Mouse (Mus musculus) G1E-ER4 (cell line): ENCODE measurements around the gene Olfr209. TPM values are rescaled to one million over a fixed set of nuclear protein-coding genes. Genes with fewer than 3 reads are reported as not detected.

Source experiments
- GATA1 ChIP-seq: IDR thresholded peaks from one replicate; pipeline ENCODE4 v1.8.0; 2012; ENCODE audit warnings: low read length, inconsistent platforms
- polyA plus RNA-seq: library from polyadenylated mRNA; stranded (reverse); fragments of >175 nt; gene quantifications from 2 replicates; pipeline ENCODE4 v1.2.3, GENCODE M21; 2012

Gene Olfr209
- not detected in 2 replicates for polyA plus RNA-seq

- TF ChIP-seq GATA1, result no peak
These were observed at the start of gene Olfr209 for GRCm38 (mm10) chr16:59363893-59364292. TSS of gene Olfr209 (minus strand) at chr16:59363993.

GRCm38 (mm10) chr16:59413475-59413874, 49.7 kb upstream of the Olfr209 start:
- TF ChIP-seq GATA1, result no peak

DNA sequence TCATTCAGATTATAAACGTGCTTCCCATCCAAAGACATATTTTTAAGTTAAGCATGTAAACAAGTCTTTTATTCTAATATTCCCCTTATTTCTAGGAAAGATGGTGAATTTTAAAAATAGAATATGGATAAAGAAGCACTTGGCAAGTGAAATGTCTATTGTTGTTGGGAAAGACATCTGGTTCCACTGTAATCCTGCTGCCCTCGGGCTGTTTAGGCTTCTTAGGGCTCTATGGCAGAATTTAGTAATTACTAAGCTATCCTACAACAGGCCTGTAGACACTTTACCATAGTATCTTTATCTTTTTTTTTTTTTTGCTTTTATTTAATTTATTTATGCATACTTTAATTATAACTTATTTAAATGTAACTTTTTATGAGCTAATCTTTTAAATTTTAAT, 46.0 kb upstream of the Olfr209 start:
- no peak for TF ChIP-seq GATA1

DNA sequence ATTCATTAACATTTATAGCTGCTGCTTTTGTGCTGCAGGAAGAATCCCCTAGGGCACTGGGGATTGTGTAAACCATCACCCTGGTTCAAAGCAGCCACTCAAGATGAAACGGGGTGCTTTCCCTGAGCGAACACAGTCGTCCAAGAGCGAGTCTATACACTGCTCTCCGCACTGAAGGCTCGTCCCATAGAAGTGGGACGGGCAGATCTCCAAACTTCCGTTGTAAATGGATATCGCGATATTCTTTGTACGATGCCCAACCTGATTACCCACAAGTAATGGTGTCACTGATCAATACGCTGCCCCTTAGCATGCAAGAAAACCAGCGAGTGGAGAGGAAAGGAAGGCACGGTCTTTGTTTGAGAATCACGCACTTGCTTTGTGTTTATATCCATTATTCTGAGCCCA, 45.6 kb upstream of the Olfr209 start:
- TF ChIP-seq GATA1, result no peak

DNA sequence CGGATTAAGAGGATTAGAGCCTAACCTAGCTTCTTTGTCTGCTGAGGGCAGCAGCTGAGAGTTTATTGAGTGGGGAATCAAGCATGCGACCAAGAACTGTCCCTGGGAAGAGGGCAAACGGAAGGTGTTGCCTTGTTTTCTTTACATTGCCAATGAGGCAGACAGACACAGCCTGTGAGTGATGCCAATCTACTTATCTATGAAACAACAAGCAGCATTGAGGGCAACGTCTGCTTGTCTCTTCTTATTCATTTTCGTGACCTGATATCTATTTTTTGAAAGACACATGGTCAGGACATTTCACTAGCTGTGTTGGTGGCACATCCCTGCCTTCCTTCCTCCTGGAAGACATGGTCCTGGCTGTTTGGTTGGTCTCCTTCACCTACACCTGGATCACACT, 43.2 kb upstream of the Olfr209 start, which contains the start of gene Gabrr3:
Gene Gabrr3, plus strand, starts transcription at position 301 of the 400 bp plus-strand sequence.
- TF ChIP-seq GATA1, result no peak

DNA sequence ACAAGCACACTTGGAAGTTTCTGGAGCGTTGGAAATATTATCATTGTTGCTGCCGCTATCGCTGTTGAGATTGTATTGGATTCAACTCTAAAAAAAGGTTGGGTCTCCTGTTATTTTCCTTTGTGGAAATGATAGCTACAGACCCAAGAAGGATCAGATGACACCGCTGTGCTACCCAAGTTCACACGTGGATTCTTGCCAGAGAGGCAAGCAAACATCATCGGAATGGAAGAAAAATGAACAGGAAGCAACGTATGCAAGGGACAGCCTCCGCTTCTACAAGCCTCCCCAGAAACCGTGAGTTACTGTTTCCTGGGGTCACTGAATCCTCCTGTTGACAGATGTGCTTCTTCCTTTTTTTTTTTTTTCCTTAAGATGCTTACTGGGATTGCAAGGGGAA, 41.0 kb upstream of the Olfr209 start:
- TF ChIP-seq GATA1, result no peak

DNA sequence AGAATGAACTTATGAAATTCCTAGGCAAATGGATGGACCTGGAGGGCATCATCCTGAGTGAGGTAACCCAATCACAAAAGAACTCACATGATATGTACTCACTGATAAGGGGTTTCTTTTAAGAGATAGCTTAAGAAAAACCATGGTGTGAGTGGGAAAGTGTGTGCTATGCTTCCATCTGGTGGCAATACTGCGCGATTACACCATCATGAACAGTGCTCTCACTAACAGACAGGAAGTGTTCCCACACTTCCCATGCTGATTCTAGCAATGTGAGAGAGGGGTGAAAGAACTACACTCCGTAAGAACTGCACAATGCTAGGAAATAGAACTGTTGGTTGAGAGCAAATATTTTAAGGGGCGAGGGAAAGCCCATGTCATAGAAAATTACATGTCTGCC, 39.9 kb upstream of the Olfr209 start:
- TF ChIP-seq GATA1, result no peak

- TF ChIP-seq GATA1, result no peak
These were observed 38.2 kb upstream of the Olfr209 start for GRCm38 (mm10) chr16:59401985-59402384.

DNA sequence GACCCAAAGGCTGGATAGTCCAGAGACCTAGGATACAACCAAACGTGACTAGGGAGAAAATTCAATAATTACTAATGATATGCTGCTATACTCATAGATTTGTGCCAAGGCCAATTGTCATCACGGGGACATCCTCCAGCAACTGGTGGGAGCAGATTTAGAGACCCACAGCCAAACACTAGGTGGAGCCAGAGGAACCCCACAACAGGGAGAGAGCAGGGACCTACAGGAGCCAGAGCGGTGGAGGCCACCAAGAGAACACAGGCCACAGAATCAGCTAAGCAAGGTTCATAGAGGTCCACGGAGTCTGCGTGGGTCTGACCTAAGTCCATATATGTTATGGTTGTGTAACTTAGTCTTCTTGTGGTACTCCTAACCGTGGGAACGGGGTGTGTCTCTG, 37.3 kb upstream of the Olfr209 start:
- TF ChIP-seq GATA1, result no peak

DNA sequence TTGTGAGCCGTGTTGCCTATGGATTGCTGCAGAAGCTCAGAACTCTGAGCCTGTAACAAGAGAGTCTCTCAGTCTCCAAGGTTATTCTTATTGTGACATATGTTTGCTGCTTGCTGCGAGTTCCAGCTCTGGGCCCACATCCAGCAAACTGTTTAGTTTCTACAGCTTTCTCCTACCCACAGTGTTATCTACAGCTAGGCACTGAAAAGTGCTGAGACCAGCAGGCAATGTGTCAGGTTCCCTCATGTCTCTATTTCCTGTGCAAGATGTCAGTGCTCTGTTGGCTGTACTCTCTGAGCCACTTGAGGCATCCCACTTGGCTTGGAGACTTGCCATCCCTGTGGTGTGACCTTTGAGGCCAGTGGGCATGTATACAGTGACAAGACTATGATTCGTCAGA, 29.5 kb upstream of the Olfr209 start:
- no peak for TF ChIP-seq GATA1

GRCm38 (mm10) chr16:59349146-59349545, 14.6 kb downstream of the Olfr209 start, which contains the start of gene Olfr206:
TSS of gene Olfr206 (minus strand) at chr16:59349246.
- TF ChIP-seq GATA1, result no peak

DNA sequence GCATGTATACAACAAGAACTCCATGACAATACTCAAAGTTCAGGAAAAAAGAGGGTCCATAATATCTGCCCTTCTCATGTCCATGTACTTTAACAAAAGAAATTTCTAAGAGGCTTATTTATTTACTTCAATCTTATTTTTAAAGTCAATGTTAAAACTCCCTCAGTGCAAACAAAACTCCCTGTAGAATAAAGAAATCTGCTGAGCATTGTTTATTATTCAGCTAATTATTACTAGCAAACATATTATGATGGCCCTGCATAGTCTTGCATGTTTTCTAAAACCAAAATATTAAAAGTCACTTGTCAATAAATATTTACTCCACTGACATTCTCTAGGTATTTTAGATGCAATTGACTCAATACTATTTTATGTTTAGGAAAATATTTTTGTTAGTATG, 32.8 kb downstream of the Olfr209 start, which contains the start of gene Olfr205:
Gene Olfr205, minus strand, starts transcription at position 101 of the 400 bp plus-strand sequence.
- TF ChIP-seq GATA1, result no peak

GRCm38 (mm10) chr16:59318148-59318547, 45.6 kb downstream of the Olfr209 start, which contains the start of gene Olfr204:
TSS of gene Olfr204 (minus strand) at chr16:59318248.
- no peak for TF ChIP-seq GATA1

Other genes starting within 250 kb of the Olfr209 start
- not detected in 2 replicates for gene Olfr194, start 242.9 kb downstream of the Olfr209 start, polyA plus RNA-seq
- not detected in 2 replicates for gene Olfr195, start 216.9 kb downstream of the Olfr209 start, polyA plus RNA-seq
- gene Olfr196, start 193.5 kb downstream of the Olfr209 start, polyA plus RNA-seq, result not detected in 2 replicates
- not detected in 2 replicates for gene Olfr198, start 160.5 kb downstream of the Olfr209 start, polyA plus RNA-seq
- gene Olfr199, start 144.2 kb downstream of the Olfr209 start, polyA plus RNA-seq, result not detected in 2 replicates
- gene Olfr201, start 91.4 kb downstream of the Olfr209 start, polyA plus RNA-seq, result not detected in 2 replicates
- not detected in 2 replicates for gene Olfr202, start 77.2 kb downstream of the Olfr209 start, polyA plus RNA-seq
- gene Olfr203, start 65.1 kb downstream of the Olfr209 start, polyA plus RNA-seq, result not detected in 2 replicates
- gene Olfr204, start 45.7 kb downstream of the Olfr209 start, polyA plus RNA-seq, result not detected in 2 replicates
- gene Olfr205, start 32.9 kb downstream of the Olfr209 start, polyA plus RNA-seq, result not detected in 2 replicates
- gene Olfr206, start 14.7 kb downstream of the Olfr209 start, polyA plus RNA-seq, result not detected in 2 replicates
- gene Gabrr3, start 43.3 kb upstream of the Olfr209 start, polyA plus RNA-seq, result not detected in 2 replicates
- gene Riox2, start 107.8 kb upstream of the Olfr209 start, polyA plus RNA-seq, result 6.2 and 8.6 TPM in 2 replicates
- 0.03 and 0.08 TPM in 2 replicates for gene Crybg3, start 237.0 kb upstream of the Olfr209 start, polyA plus RNA-seq